Mouse (Mus musculus) right cerebral cortex, postnatal 10 days (tissue): ENCODE measurements around the gene Zic5.

ENCODE experiments used
- DNase-seq, 2 experiments: peaks; one replicate each; pipeline ENCODE4 v3.0.0; 2021; ENCODE audit warnings: low spot score in 2 of 2

Zic5 gene

GRCm38 (mm10) chr14:122432558-122432957 is 32.9 kb downstream of the Zic5 start:
- DNase-seq, result no peak

- no peak for DNase-seq
Observed at GRCm38 (mm10) chr14:122427654-122428053, 37.8 kb downstream of the Zic5 start.

- no peak for DNase-seq
Observed at GRCm38 (mm10) chr14:122427204-122427560, 38.3 kb downstream of the Zic5 start.

GRCm38 (mm10) chr14:122426529-122427203 is 38.8 kb downstream of the Zic5 start:
- no peak for DNase-seq

GRCm38 (mm10) chr14:122424441-122424840 is 41.0 kb downstream of the Zic5 start:
- DNase-seq, result no peak

GRCm38 (mm10) chr14:122416166-122416771 is 49.2 kb downstream of the Zic5 start:
- no peak for DNase-seq

GRCm38 (mm10) chr14:122414786-122415185 is 50.7 kb downstream of the Zic5 start:
- DNase-seq, result no peak

GRCm38 (mm10) chr14:122413542-122413928 is 51.9 kb downstream of the Zic5 start:
- no peak for DNase-seq

- DNase-seq, result no peak
Observed at GRCm38 (mm10) chr14:122412841-122413541, 52.5 kb downstream of the Zic5 start.
